Mouse (Mus musculus) fat pad, adult 2 months (tissue): ENCODE data around the gene Dhx29.
"Not testable (repeated sequence)": the region's sequence is repeated elsewhere in the genome, so short reads cannot be mapped to it uniquely, and the experiment has no call there.

Experiments
- DNase-seq: peaks from one replicate; pipeline ENCODE4 v3.0.0-alpha.2; 2011; ENCODE audit warnings: low read depth, low spot score; ENCODE audit errors: extremely low read depth

Dhx29 gene

GRCm38 (mm10) chr13:112986451-112986950 is 59.2 kb downstream of the Dhx29 start:
- DNase-seq = no peak

GRCm38 (mm10) chr13:112987532-112987943 is 60.3 kb downstream of the Dhx29 start, which contains the start of gene Ccno:
Gene Ccno, plus strand, starts transcription at chr13:112987802.
- DNase-seq = peak; percentile 11

- no peak for DNase-seq
Observed at GRCm38 (mm10) chr13:112987991-112988390, 60.7 kb downstream of the Dhx29 start.

GRCm38 (mm10) chr13:112988866-112989265 is 61.6 kb downstream of the Dhx29 start:
- no peak for DNase-seq

- DNase-seq = peak; percentile 7
Observed at GRCm38 (mm10) chr13:112989541-112989940, 62.3 kb downstream of the Dhx29 start.

GRCm38 (mm10) chr13:112990346-112990745 is 63.1 kb downstream of the Dhx29 start:
- peak; percentile 5 for DNase-seq

GRCm38 (mm10) chr13:112993531-112994152 is 66.4 kb downstream of the Dhx29 start, which contains the start of gene Mcidas:
Gene Mcidas, plus strand, starts transcription at chr13:112993845.
- DNase-seq = no peak

- DNase-seq = no peak
Observed at GRCm38 (mm10) chr13:112994191-112994590, 66.9 kb downstream of the Dhx29 start.

- DNase-seq = no peak
Observed at GRCm38 (mm10) chr13:112996407-112996806, 69.2 kb downstream of the Dhx29 start.

GRCm38 (mm10) chr13:112997369-112997768 is 70.1 kb downstream of the Dhx29 start:
- DNase-seq = no peak

GRCm38 (mm10) chr13:112998427-112999201 is 71.4 kb downstream of the Dhx29 start:
- no peak for DNase-seq

GRCm38 (mm10) chr13:113000090-113000489 is 72.8 kb downstream of the Dhx29 start:
- no peak for DNase-seq

GRCm38 (mm10) chr13:113000576-113001318 is 73.5 kb downstream of the Dhx29 start:
- DNase-seq = no peak

- no peak for DNase-seq
Observed at GRCm38 (mm10) chr13:113012683-113013082, 85.4 kb downstream of the Dhx29 start.

- not testable (repeated sequence) for DNase-seq
Observed at GRCm38 (mm10) chr13:113013174-113013953, 86.1 kb downstream of the Dhx29 start.
